Mouse (Mus musculus): ENCODE data around the gene Mrtfb. TPM values are rescaled to one million over a fixed set of nuclear protein-coding genes. Genes with fewer than 3 reads are reported as not detected.

Gene Mrtfb
- total and polyA plus RNA-seq, 3 experiments = 8.3 to 27.1 (median 24.9) TPM

GRCm38 (mm10) chr16:13217951-13218350 lies 38.3 kb upstream of the Mrtfb start:
- H3K27ac ChIP-seq = no peak overlapping the region
- no peak for DNase-seq
- intact Hi-C loops (cut with DNase I) = loop anchor here (2.0 kb wide), 1 partner anchor 25 kb away; no protein-coding TSS in a partner anchor
- peaks cover 2% of the 10 kb centered on the region; the same call in 1 of the 2 replicates for H3K36me3 ChIP-seq (ENCODE audit: control insufficient read depth, insufficient read depth, low read length)
- H3K79me2 ChIP-seq (replicated peaks; ENCODE audit: control insufficient read depth, insufficient read depth, low read length) = no peaks in the 10 kb centered on the region
- H3K4me1 ChIP-seq (ENCODE audit: control insufficient read depth, insufficient read depth, low read length) = peaks cover 11% of the 10 kb centered on the region
- no peaks in the 10 kb centered on the region for H3K27me3 ChIP-seq (ENCODE audit: control insufficient read depth, insufficient read depth, low read length)
- 77% methylated on average over 8 of the region's 8 CpGs for WGBS
- H3K9ac ChIP-seq (ENCODE audit: low read depth, low read length) = no peak overlapping the region
- no peak for TF ChIP-seq CTCF (IDR thresholded peaks at IDR 0.05)
- no peak for TF ChIP-seq EP300 (IDR thresholded peaks at IDR 0.05; ENCODE audit: insufficient read depth, low read depth, low read length)
- TF ChIP-seq POLR2A (IDR thresholded peaks at IDR 0.05; ENCODE audit: insufficient read depth, low read depth, low read length) = no peak
- H3K4me3 ChIP-seq = no peak overlapping the region

GRCm38 (mm10) chr16:13221475-13221874 lies 34.8 kb upstream of the Mrtfb start:
- intact Hi-C loops (cut with DNase I) = no loop called here
- 39% methylated on average over 1 of the region's 1 CpGs for whole genome bisulfite sequencing

GRCm38 (mm10) chr16:13232043-13232442 lies 24.2 kb upstream of the Mrtfb start:
- Histone ChIP-seq H3K36me3 (ENCODE audit: control insufficient read depth, insufficient read depth, low read length) (no peaks in the 10 kb centered on the region; the same call in 1 of the 2 replicates), H3K4me3 (no peak overlapping the region), H3K27ac (peak overlapping the region; percentile 79), H3K4me1 (ENCODE audit: control insufficient read depth, insufficient read depth, low read length) (peaks cover 13% of the 10 kb centered on the region), H3K79me2 (replicated peaks; ENCODE audit: control insufficient read depth, insufficient read depth, low read length) (no peaks in the 10 kb centered on the region), H3K27me3 (ENCODE audit: control insufficient read depth, insufficient read depth, low read length) (no peaks in the 10 kb centered on the region), H3K9ac (ENCODE audit: low read depth, low read length) (no peak overlapping the region)
- WGBS = 59% methylated on average over 7 of the region's 7 CpGs
- TF ChIP-seq EP300 (IDR thresholded peaks at IDR 0.05; ENCODE audit: insufficient read depth, low read depth, low read length) (no peak), CTCF (IDR thresholded peaks at IDR 0.05) (no peak), POLR2A (IDR thresholded peaks at IDR 0.05; ENCODE audit: insufficient read depth, low read depth, low read length) (no peak)
- no peak for DNase-seq
- intact Hi-C loops (cut with DNase I) = loop anchor here (2.0 kb wide), 2 partner anchors 43 to 71 kb away; no protein-coding TSS in a partner anchor

More at GRCm38 (mm10) chr16:13221475-13221874, 34.8 kb upstream of the Mrtfb start:
- H3K4me3 ChIP-seq = no peak overlapping the region
- no peaks in the 10 kb centered on the region for H3K36me3 ChIP-seq (ENCODE audit: control insufficient read depth, insufficient read depth, low read length)
- no peaks in the 10 kb centered on the region for H3K79me2 ChIP-seq (replicated peaks; ENCODE audit: control insufficient read depth, insufficient read depth, low read length)
- TF ChIP-seq EP300 (IDR thresholded peaks at IDR 0.05; ENCODE audit: insufficient read depth, low read depth, low read length) (no peak), CTCF (IDR thresholded peaks at IDR 0.05) (no peak), POLR2A (IDR thresholded peaks at IDR 0.05; ENCODE audit: insufficient read depth, low read depth, low read length) (no peak)
- no peak overlapping the region for H3K9ac ChIP-seq (ENCODE audit: low read depth, low read length)
- DNase-seq = no peak
- peaks cover 9% of the 10 kb centered on the region for H3K4me1 ChIP-seq (ENCODE audit: control insufficient read depth, insufficient read depth, low read length)
- no peaks in the 10 kb centered on the region for H3K27me3 ChIP-seq (ENCODE audit: control insufficient read depth, insufficient read depth, low read length)
- H3K27ac ChIP-seq = no peak overlapping the region

- WGBS = 39% methylated on average over 14 of the region's 14 CpGs
- H3K79me2 ChIP-seq (replicated peaks; ENCODE audit: control insufficient read depth, insufficient read depth, low read length) = no peaks in the 10 kb centered on the region
- DNase-seq = peak; percentile 56 to 74
- H3K27me3 ChIP-seq (ENCODE audit: control insufficient read depth, insufficient read depth, low read length) = no peaks in the 10 kb centered on the region
- no peaks in the 10 kb centered on the region; the same call in 1 of the 2 replicates for H3K36me3 ChIP-seq (ENCODE audit: control insufficient read depth, insufficient read depth, low read length)
- peaks cover 13% of the 10 kb centered on the region for H3K4me1 ChIP-seq (ENCODE audit: control insufficient read depth, insufficient read depth, low read length)
- peak overlapping the region; percentile 79 for H3K27ac ChIP-seq
- intact Hi-C loops (cut with DNase I) = loop anchor here (2.0 kb wide), 2 partner anchors 44 to 72 kb away; no protein-coding TSS in a partner anchor
- no peak for TF ChIP-seq CTCF (IDR thresholded peaks at IDR 0.05)
- TF ChIP-seq EP300 (IDR thresholded peaks at IDR 0.05; ENCODE audit: insufficient read depth, low read depth, low read length) = peak; percentile 95
- TF ChIP-seq POLR2A (IDR thresholded peaks at IDR 0.05; ENCODE audit: insufficient read depth, low read depth, low read length) = peak; percentile 44; the same call in 1 of the 2 replicates
- no peak overlapping the region for H3K9ac ChIP-seq (ENCODE audit: low read depth, low read length)
- no peak overlapping the region for H3K4me3 ChIP-seq
These were observed 23.1 kb upstream of the Mrtfb start for GRCm38 (mm10) chr16:13232912-13233802.

GRCm38 (mm10) chr16:13239039-13239438 lies 17.2 kb upstream of the Mrtfb start:
- Histone ChIP-seq H3K9ac (ENCODE audit: low read depth, low read length) (no peak overlapping the region), H3K4me3 (no peak overlapping the region), H3K79me2 (replicated peaks; ENCODE audit: control insufficient read depth, insufficient read depth, low read length) (no peaks in the 10 kb centered on the region), H3K27ac (no peak overlapping the region), H3K4me1 (ENCODE audit: control insufficient read depth, insufficient read depth, low read length) (peaks cover 5% of the 10 kb centered on the region), H3K36me3 (ENCODE audit: control insufficient read depth, insufficient read depth, low read length) (no peaks in the 10 kb centered on the region), H3K27me3 (ENCODE audit: control insufficient read depth, insufficient read depth, low read length) (no peaks in the 10 kb centered on the region)
- DNase-seq = no peak
- intact Hi-C loops (cut with DNase I) = no loop called here
- TF ChIP-seq POLR2A (IDR thresholded peaks at IDR 0.05; ENCODE audit: insufficient read depth, low read depth, low read length) (no peak), EP300 (IDR thresholded peaks at IDR 0.05; ENCODE audit: insufficient read depth, low read depth, low read length) (no peak), CTCF (IDR thresholded peaks at IDR 0.05) (no peak)
- 59% methylated on average over 4 of the region's 4 CpGs for WGBS

- DNase-seq = peak in 1 of 2 experiments; percentile 17
- TF ChIP-seq POLR2A (IDR thresholded peaks at IDR 0.05; ENCODE audit: insufficient read depth, low read depth, low read length) (no peak), EP300 (IDR thresholded peaks at IDR 0.05; ENCODE audit: insufficient read depth, low read depth, low read length) (no peak), CTCF (IDR thresholded peaks at IDR 0.05) (no peak)
- Histone ChIP-seq H3K9ac (ENCODE audit: low read depth, low read length) (no peak overlapping the region), H3K4me3 (no peak overlapping the region), H3K4me1 (ENCODE audit: control insufficient read depth, insufficient read depth, low read length) (peaks cover 5% of the 10 kb centered on the region), H3K27me3 (ENCODE audit: control insufficient read depth, insufficient read depth, low read length) (no peaks in the 10 kb centered on the region), H3K36me3 (ENCODE audit: control insufficient read depth, insufficient read depth, low read length) (no peaks in the 10 kb centered on the region), H3K27ac (no peak overlapping the region), H3K79me2 (replicated peaks; ENCODE audit: control insufficient read depth, insufficient read depth, low read length) (no peaks in the 10 kb centered on the region)
- intact Hi-C loops (cut with DNase I) = no loop called here
- 48% methylated on average over 2 of the region's 2 CpGs for WGBS
These were observed 16.7 kb upstream of the Mrtfb start for GRCm38 (mm10) chr16:13239544-13239943.

Data from heart, adult 2 months (tissue).